Comparison of ENCODE assay signal across 8 mouse cellular contexts in genomic region chr11:117832086-117832969, GRCm38 (mm10). TPM values are rescaled to one million over a fixed set of nuclear protein-coding genes. Genes with fewer than 3 reads are reported as not detected.
A peak's percentile ranks its signal among the peaks of the same experiment; 100 is the strongest.
DNase-seq lines count a peak whose midpoint lies in the region; ATAC-seq and TF ChIP-seq lines count a peak whose summit lies in the region.

No protein-coding gene starts in this region.

- H3K4me1 ChIP-seq in ES-E14 (ENCODE audit: control insufficient read depth in 2 of 2, insufficient read depth in 2 of 2, low read length in 2 of 2, poor library complexity in 1 of 2): peaks cover 8 to 21% of the 10 kb centered on the region in 2 experiments
- peaks cover 33% of the 10 kb centered on the region for H3K4me1 ChIP-seq in forebrain, embryonic 12.5 days
- peaks cover 49% of the 10 kb centered on the region for H3K4me1 ChIP-seq in lung, embryonic 16.5 days (replicated peaks; ENCODE audit: control insufficient read depth, insufficient read depth, low read length)

- 19% methylated on average over 28 of the region's 28 CpGs for WGBS in forebrain, embryonic 12.5 days
- WGBS in lung, embryonic 16.5 days: 20% methylated on average over 28 of the region's 28 CpGs

- no peak overlapping the region for H3K27ac ChIP-seq in ES-E14 (ENCODE audit: insufficient read depth, low read depth, low read length, poor library complexity, severe bottlenecking)
- peak overlapping the region; percentile 59; the same call in 1 of the 2 replicates for H3K27ac ChIP-seq in forebrain, embryonic 12.5 days
- no peak overlapping the region for H3K27ac ChIP-seq in lung, embryonic 16.5 days (ENCODE audit: low read length)

- peak overlapping the region; percentile 46 for H3K9ac ChIP-seq in ES-E14 (ENCODE audit: insufficient read depth, low read depth, low read length, poor library complexity, severe bottlenecking)
- H3K9ac ChIP-seq in forebrain, embryonic 12.5 days: peak overlapping the region; percentile 12; the same call in 1 of the 2 replicates
- 0 out of 2 replicates have a peak overlapping the region, but pooled peaks have one; percentile 31 for H3K9ac ChIP-seq in lung, embryonic 16.5 days (ENCODE audit: low read length)

- H3K9me3 ChIP-seq in ES-E14 (ENCODE audit: control insufficient read depth, insufficient read depth, low read depth, low read length): no peaks in the 10 kb centered on the region
- no peaks in the 10 kb centered on the region for H3K9me3 ChIP-seq in forebrain, embryonic 12.5 days
- no peaks in the 10 kb centered on the region for H3K9me3 ChIP-seq in lung, embryonic 16.5 days (ENCODE audit: control insufficient read depth, low read length)

- in situ Hi-C loops in ES-E14 (cut with MboI; ENCODE audit: low sequenced_read_pairs in 2 of 2, unreplicated experiment in 2 of 2): no loop called here

- intact Hi-C loops in heart, postnatal 10 days (cut with DNase I): loop anchor here (10.0 kb wide), 1 partner anchor 338 kb away; no protein-coding TSS in a partner anchor

- H3K36me3 ChIP-seq in ES-E14 (ENCODE audit: control insufficient read depth, insufficient read depth, low read length, poor library complexity, severe bottlenecking): no peaks in the 10 kb centered on the region
- no peaks in the 10 kb centered on the region for H3K36me3 ChIP-seq in forebrain, embryonic 12.5 days (replicated peaks)
- no peaks in the 10 kb centered on the region for H3K36me3 ChIP-seq in lung, embryonic 16.5 days (ENCODE audit: control insufficient read depth, insufficient read depth, low read length)

- peak overlapping the region; percentile 62 to 74 for H3K4me3 ChIP-seq in ES-E14 (ENCODE audit: insufficient read depth in 1 of 2, low read depth in 1 of 2, low read length in 2 of 2, poor library complexity in 1 of 2, severe bottlenecking in 1 of 2)
- peak overlapping the region; percentile 36 for H3K4me3 ChIP-seq in forebrain, embryonic 12.5 days (replicated peaks)
- peak overlapping the region; percentile 32 for H3K4me3 ChIP-seq in lung, embryonic 16.5 days (ENCODE audit: low read length)

- peak overlapping the region; percentile 67 for H3K4me2 ChIP-seq in forebrain, embryonic 12.5 days
- peak overlapping the region; percentile 51 for H3K4me2 ChIP-seq in lung, embryonic 16.5 days (ENCODE audit: low read depth, low read length)

- DNase-seq in ES-E14 (ENCODE audit: low read depth, low spot score): peak; percentile 97
- peak; percentile 94 for DNase-seq in c-Kit-negative CD71-positive TER-119-positive erythroid progenitor cells, embryonic 14.5 days (ENCODE audit: low read depth, low spot score)
- DNase-seq in heart, postnatal 10 days: peak; percentile 72 to 81
- peak; percentile 46 to 60 for DNase-seq in layer of hippocampus, adult 18-20 months (ENCODE audit: low spot score in 2 of 2)
- peak; percentile 95 for DNase-seq in thymus, postnatal 25 days

- peak; percentile 83 for ATAC-seq in forebrain, embryonic 12.5 days (ENCODE audit: low FRiP score)
- ATAC-seq in lung, embryonic 16.5 days (ENCODE audit: low read depth): peak; percentile 18; the same call in 1 of the 2 replicates
- ATAC-seq in neutrophil, adult 5-6 weeks (ENCODE audit: extremely low read depth, insufficient number of reproducible peaks, low FRiP score, poor library complexity, severe bottlenecking): peak; percentile 78

- H3K27me3 ChIP-seq in forebrain, embryonic 12.5 days: no peaks in the 10 kb centered on the region
- no peaks in the 10 kb centered on the region for H3K27me3 ChIP-seq in lung, embryonic 16.5 days (ENCODE audit: control insufficient read depth, insufficient read depth, low read depth, low read length)

TF ChIP-seq in ES-E14, 5 proteins besides CTCF, POLR2A, EP300 and RAD21:
- TF ChIP-seq ZNF384 (IDR thresholded peaks at IDR 0.05; ENCODE audit: low read depth, low read length): no peak
- TF ChIP-seq HCFC1 (IDR thresholded peaks at IDR 0.05; ENCODE audit: borderline replicate concordance, insufficient read depth, low read length): 0 out of 2 replicates have a peak, but pooled peaks have one; percentile 21
- TF ChIP-seq CHD2 (IDR thresholded peaks at IDR 0.05; ENCODE audit: low read depth, low read length): no peak
- 0 out of 2 replicates have a peak, but pooled peaks have one; percentile 6 for TF ChIP-seq ZC3H11A (IDR thresholded peaks at IDR 0.05; ENCODE audit: borderline replicate concordance, low read depth, low read length)
- TF ChIP-seq MAFK (IDR thresholded peaks at IDR 0.05; ENCODE audit: insufficient read depth, low read depth, low read length): no peak

RNA-seq across cellular contexts. Expression of gene Tk1, which starts 6.4 kb away (rescaled TPM):
- 77.5 and 89.3 TPM in 2 replicates for total RNA-seq in ES-E14 (2012; rRNA removed)
- 110 and 115 TPM in 2 replicates for polyA plus RNA-seq in forebrain, embryonic 12.5 days (2016; fragmentation: Nextera tagmentation; extraction: Ambion mirVana)
- total RNA-seq in heart, postnatal 10 days (2021): 10 to 100 TPM; 22.9 to 27.9 TPM
- total RNA-seq in layer of hippocampus, adult 18-20 months (2021): under 1 TPM; 0.43 to 0.50 TPM
- 130 and 131 TPM in 2 replicates for polyA plus RNA-seq in lung, embryonic 16.5 days (2015; fragmentation: Nextera tagmentation; extraction: Ambion mirVana)
- 9.0 and 12.4 TPM in 2 replicates for total RNA-seq in neutrophil, adult 5-6 weeks (2017)

RNA-seq across cellular contexts. Expression of gene Afmid, which starts 6.6 kb away (rescaled TPM):
- 1.8 and 2.4 TPM in 2 replicates for total RNA-seq in ES-E14 (2012; rRNA removed)
- polyA plus RNA-seq in forebrain, embryonic 12.5 days (2016; fragmentation: Nextera tagmentation; extraction: Ambion mirVana): 5.6 and 5.9 TPM in 2 replicates
- total RNA-seq in heart, postnatal 10 days (2021): 1 to 10 TPM; 7.4 to 10.0 TPM
- total RNA-seq in layer of hippocampus, adult 18-20 months (2021): 1 to 10 TPM; 3.3 to 7.3 TPM
- 4.9 and 5.4 TPM in 2 replicates for polyA plus RNA-seq in lung, embryonic 16.5 days (2015; fragmentation: Nextera tagmentation; extraction: Ambion mirVana)
- total RNA-seq in neutrophil, adult 5-6 weeks (2017): 10.4 and 11.9 TPM in 2 replicates

RNA-seq across cellular contexts. Expression of gene Birc5, which starts 16.7 kb away (rescaled TPM):
- 125 and 166 TPM in 2 replicates for total RNA-seq in ES-E14 (2012; rRNA removed)
- polyA plus RNA-seq in forebrain, embryonic 12.5 days (2016; fragmentation: Nextera tagmentation; extraction: Ambion mirVana): 282 and 293 TPM in 2 replicates
- 10 to 100 TPM; 17.4 to 18.4 TPM for total RNA-seq in heart, postnatal 10 days (2021)
- total RNA-seq in layer of hippocampus, adult 18-20 months (2021): 1 to 10 TPM in 1 of 2 experiments, under 1 TPM in 1; 0.82 to 1.1 TPM
- polyA plus RNA-seq in lung, embryonic 16.5 days (2015; fragmentation: Nextera tagmentation; extraction: Ambion mirVana): 312 and 336 TPM in 2 replicates
- 0.47 and 0.49 TPM in 2 replicates for total RNA-seq in neutrophil, adult 5-6 weeks (2017)

RNA-seq across cellular contexts. Expression of gene Gm20708, which starts 22.9 kb away (rescaled TPM):
- total RNA-seq in ES-E14 (2012; rRNA removed): 0.40 and 0.42 TPM in 2 replicates
- 0.15 and 0.56 TPM in 2 replicates for polyA plus RNA-seq in forebrain, embryonic 12.5 days (2016; fragmentation: Nextera tagmentation; extraction: Ambion mirVana)
- 1 to 10 TPM; 1.5 to 2.5 TPM for total RNA-seq in heart, postnatal 10 days (2021)
- total RNA-seq in layer of hippocampus, adult 18-20 months (2021): 1 to 10 TPM; 1.5 to 2.2 TPM
- polyA plus RNA-seq in lung, embryonic 16.5 days (2015; fragmentation: Nextera tagmentation; extraction: Ambion mirVana): 0.13 and 0.14 TPM in 2 replicates
- 3.9 and 8.8 TPM in 2 replicates for total RNA-seq in neutrophil, adult 5-6 weeks (2017)

RNA-seq across cellular contexts. Expression of gene Syngr2, which starts 22.9 kb away (rescaled TPM):
- 69.6 and 98.0 TPM in 2 replicates for total RNA-seq in ES-E14 (2012; rRNA removed)
- polyA plus RNA-seq in forebrain, embryonic 12.5 days (2016; fragmentation: Nextera tagmentation; extraction: Ambion mirVana): 20.6 and 25.5 TPM in 2 replicates
- 100 to 1,000 TPM; 100 to 105 TPM for total RNA-seq in heart, postnatal 10 days (2021)
- 10 to 100 TPM; 12.3 to 12.4 TPM for total RNA-seq in layer of hippocampus, adult 18-20 months (2021)
- polyA plus RNA-seq in lung, embryonic 16.5 days (2015; fragmentation: Nextera tagmentation; extraction: Ambion mirVana): 79.5 and 87.7 TPM in 2 replicates
- 80.2 and 108 TPM in 2 replicates for total RNA-seq in neutrophil, adult 5-6 weeks (2017)

Comparison
In these comparisons a context has a peak if more than half of its experiments do, and no peak if none do; other contexts are left out.
1. ATAC-seq: peak in every context shown above with its lines; median percentile 83 in forebrain, embryonic 12.5 days; 78 in neutrophil, adult 5-6 weeks; 18 in lung, embryonic 16.5 days.
2. RNA of gene Birc5, which starts 16.7 kb away (total RNA-seq): 125 to 166 TPM in ES-E14 and 17.4 to 18.4 TPM in heart, postnatal 10 days; 0.82 to 1.1 TPM in layer of hippocampus, adult 18-20 months and 0.47 to 0.49 TPM in neutrophil, adult 5-6 weeks; every median in the first group is over 4 times any median in the second.
3. Peak in every context shown above with its lines, with median percentiles within 50 percentile points of each other: DNase-seq, H3K4me3 ChIP-seq and H3K9ac ChIP-seq.